Mouse (Mus musculus): ENCODE data around the gene Stk33.

Stk33 gene

DNA sequence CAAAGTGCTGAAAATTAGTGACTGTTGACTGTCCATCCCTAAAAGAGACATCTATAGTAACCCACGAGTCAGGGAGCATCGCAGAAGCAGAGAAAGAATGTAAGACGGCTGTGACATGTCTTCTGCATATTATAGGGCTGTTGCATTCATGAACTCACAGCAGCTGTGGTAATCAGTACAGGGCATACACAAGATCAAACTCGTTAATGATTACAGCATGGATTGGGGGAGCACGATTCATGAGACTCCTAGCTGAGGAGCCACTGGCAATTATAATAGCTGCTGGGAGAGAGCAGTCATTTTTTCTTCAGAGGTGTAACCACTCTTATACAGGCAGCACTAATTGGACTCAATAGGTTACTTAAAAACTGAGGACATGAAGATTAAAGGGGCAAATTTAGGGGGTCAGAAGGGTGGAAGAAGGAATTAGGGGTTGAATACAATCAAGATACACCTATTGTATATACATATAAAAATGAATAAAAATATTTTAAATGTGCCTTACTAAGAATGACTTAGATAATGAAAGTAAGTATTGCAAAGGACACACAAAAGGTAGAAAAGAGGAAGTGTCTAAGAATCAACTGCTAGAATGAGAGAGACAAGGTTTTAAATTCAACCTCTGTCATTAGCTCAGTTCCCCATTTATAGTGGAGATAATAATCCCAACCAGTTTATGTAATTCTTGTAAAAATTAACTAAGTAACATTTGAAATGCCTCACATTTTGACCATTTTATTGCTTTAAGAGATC, 80.3 kb downstream of the Stk33 start:
- in situ Hi-C loops (cut with MseI, MboI) = no loop called here

DNA sequence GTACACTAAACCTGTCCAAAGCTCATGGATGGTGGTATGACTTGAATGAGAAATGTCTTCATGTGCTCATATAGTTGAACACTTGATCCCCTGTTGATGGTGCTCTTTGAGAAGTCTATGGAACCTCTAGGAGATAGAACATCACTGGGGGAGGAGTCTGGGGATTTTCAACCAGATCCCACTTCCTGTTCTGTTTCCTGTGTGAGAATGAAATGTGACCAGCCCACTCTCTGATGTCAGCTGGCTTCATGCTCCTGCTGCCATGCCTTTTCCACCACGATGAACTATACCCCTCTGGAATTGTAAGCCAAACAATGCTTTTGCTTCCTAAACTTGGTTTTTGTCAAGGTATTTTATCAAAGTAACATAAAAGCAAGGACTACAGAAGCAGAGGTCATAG, 81.0 kb downstream of the Stk33 start:
- in situ Hi-C loops (cut with MseI, MboI) = no loop called here

DNA sequence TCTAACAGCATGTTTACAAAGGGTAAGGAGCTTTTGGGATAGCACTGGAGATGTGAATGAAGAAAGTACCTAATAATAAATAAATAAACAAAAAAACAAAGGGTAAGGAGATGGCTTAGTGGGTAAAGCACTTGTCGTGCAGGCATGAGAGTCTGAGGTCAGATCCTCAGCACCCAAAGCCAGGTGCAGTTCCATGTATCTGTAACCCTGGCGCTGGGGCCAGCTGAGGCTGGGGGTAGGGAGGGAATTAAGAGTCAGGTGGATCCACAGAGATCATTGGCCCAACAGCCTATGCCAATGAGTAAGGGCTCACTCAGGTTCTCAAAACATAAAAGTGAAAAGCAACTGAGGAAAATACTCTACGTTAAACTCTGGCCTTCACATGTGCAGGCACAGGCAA, 91.6 kb downstream of the Stk33 start:
- in situ Hi-C loops (cut with MseI, MboI) = no loop called here

GRCm38 (mm10) chr7:109331722-109332121, 107.2 kb downstream of the Stk33 start:
- in situ Hi-C loops (cut with MseI, MboI) = no loop called here

- in situ Hi-C loops (cut with MseI, MboI) = no loop called here
Measured at GRCm38 (mm10) chr7:109328772-109329171, 110.1 kb downstream of the Stk33 start.

GRCm38 (mm10) chr7:109326813-109327212, 112.1 kb downstream of the Stk33 start:
- in situ Hi-C loops (cut with MseI, MboI) = no loop called here

GRCm38 (mm10) chr7:109325731-109326130, 113.2 kb downstream of the Stk33 start:
- in situ Hi-C loops (cut with MseI, MboI) = no loop called here

GRCm38 (mm10) chr7:109325169-109325568, 113.7 kb downstream of the Stk33 start:
- in situ Hi-C loops (cut with MseI, MboI) = no loop called here

GRCm38 (mm10) chr7:109309506-109309905, 129.4 kb downstream of the Stk33 start:
- in situ Hi-C loops (cut with MseI, MboI) = no loop called here

DNA sequence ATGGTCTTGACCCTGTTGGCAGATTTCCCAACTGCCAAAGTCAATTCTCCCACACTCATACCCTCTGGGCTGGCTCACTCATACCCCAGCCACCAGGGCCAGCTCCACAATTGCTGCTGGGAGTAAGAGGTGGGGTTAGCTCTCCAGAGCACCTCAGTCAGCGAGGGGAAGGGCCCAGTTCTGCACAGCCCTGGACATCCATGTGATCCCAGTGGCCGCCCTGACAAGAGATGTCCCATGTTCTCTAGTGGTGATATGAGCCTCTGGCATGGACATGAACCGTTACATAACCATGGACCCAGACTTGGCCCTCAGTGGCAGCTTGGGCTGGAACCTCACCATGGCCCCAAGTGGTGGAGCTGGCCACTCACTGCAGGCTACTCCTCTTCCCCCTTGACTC, 143.1 kb downstream of the Stk33 start:
- in situ Hi-C loops (cut with MseI, MboI) = no loop called here

GRCm38 (mm10) chr7:109295351-109295750, 143.5 kb downstream of the Stk33 start:
- in situ Hi-C loops (cut with MseI, MboI) = no loop called here

DNA sequence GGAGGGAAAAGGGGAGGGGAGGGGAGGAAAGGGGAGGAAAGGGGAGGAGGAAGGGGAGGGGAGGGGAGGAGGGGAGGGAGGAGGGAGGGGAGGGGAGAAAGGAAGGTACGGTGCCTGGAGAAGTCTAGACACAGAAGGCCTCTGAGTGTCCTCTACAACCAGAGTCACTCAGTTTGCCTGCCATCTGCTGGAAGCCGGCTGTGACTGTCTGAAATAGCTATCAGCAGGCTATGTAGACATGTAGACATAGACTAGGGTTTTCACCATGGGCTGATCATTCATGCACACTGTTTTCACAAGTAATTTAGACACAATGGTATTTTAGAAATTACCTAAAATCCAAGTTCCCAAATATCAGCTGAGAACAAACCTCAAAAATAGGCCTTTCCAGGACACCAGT, 148.4 kb downstream of the Stk33 start:
- in situ Hi-C loops (cut with MseI, MboI) = no loop called here

- in situ Hi-C loops (cut with MseI, MboI) = no loop called here
Measured at GRCm38 (mm10) chr7:109289106-109289505, 149.8 kb downstream of the Stk33 start.

GRCm38 (mm10) chr7:109282106-109282505, 156.8 kb downstream of the Stk33 start:
- in situ Hi-C loops (cut with MseI, MboI) = no loop called here

- in situ Hi-C loops (cut with MseI, MboI) = no loop called here
Measured at GRCm38 (mm10) chr7:109276622-109277021, 162.3 kb downstream of the Stk33 start.

DNA sequence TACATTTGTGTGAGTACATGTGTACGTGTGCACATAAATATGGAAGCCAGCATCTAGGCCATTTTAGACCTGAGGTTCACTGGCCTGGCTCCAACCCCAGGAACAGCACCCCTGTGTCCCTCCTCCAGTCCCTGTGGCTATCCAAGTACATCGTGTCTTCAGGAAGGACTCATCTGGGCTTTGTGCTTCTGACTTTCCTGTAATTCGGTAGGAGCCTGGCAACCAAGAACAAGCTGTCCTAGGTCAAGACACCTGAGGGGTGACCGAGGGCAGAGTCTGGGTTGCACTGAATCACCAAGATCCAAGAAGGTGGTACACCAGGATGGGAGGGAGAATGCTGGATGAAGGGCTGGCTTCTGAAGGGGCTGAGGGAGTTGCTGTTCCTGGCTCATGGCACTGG, 163.0 kb downstream of the Stk33 start:
- in situ Hi-C loops (cut with MseI, MboI) = no loop called here

DNA sequence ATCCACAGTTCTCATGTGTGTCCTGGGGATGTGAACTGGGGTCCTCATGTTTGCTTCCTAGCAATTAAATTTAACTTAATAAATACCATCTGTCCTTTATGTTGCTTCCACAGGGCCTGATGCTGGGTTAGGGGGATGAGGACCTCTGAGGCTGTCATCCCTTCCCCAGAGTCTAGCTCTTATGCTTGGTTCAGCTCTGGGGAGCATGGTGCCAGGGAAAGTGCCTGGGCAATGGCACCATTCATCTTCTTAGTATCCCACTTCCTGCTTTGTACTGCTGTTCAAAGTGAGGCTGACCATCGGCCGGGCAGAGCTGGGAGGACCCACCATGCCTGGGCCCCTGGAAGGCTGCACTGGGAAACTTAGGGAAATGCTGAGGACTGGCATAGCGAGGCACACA, 163.7 kb downstream of the Stk33 start:
- in situ Hi-C loops (cut with MseI, MboI) = no loop called here

GRCm38 (mm10) chr7:109274289-109274688, 164.6 kb downstream of the Stk33 start:
- in situ Hi-C loops (cut with MseI, MboI) = no loop called here

DNA sequence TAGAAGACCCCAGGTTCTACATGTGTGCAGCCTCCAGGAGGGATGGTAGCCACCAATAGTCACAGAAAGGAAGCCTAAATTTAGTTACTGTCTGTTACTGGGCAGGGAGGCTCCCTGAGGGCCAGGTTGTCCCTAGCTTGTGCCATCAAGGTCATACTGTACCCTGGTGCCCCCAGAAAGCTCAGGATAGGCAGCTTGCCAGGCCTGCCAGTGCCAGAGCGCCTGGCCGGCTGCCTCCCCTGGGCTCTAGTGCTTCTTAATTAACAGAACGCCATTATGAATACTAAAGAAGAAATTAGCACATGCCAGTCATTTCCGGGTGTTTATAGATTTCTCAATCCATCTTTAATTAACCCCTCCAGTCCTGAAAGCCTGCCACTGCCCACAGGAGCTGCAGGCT, 169.8 kb downstream of the Stk33 start:
- in situ Hi-C loops (cut with MseI, MboI) = no loop called here

DNA sequence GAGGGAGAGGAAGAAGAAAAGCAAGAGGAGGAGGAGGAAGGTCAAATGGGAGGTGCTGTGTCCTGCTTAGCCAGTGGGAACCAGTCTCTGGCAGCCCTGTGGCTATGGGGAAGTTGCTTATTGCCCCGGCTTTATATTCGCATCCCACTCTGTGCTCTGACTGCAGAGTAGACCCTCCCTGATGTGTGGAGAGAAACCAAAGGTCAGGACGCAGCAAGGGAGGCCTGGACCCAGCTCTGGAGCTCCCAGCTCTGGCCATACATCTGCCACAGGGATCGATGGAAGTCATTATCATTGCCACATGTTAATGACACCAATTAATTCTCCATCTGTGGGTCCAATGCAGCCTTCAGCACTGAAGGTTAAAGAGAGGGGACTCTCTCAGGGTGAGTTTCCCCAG, 171.5 kb downstream of the Stk33 start:
- in situ Hi-C loops (cut with MseI, MboI) = no loop called here

DNA sequence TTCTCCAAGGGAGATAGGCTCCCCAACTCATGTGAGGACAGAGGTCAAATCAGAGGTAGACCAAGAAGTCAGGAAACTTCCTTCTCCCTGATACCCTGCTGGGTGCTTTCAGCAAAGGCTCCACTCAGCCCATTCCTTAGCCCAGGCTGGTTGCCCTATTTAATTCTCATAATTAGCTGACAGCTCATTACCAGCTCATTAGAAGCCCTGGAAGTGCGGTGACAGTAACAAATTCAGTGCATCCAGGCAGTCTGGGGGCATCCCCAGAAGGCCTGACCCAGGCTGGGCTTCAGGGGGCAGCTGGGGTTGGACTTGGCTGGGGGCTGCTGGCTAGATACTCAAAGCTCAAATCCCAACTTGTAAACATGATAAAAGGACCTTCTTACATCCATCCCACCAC, 172.7 kb downstream of the Stk33 start:
- in situ Hi-C loops (cut with MseI, MboI) = no loop called here

DNA sequence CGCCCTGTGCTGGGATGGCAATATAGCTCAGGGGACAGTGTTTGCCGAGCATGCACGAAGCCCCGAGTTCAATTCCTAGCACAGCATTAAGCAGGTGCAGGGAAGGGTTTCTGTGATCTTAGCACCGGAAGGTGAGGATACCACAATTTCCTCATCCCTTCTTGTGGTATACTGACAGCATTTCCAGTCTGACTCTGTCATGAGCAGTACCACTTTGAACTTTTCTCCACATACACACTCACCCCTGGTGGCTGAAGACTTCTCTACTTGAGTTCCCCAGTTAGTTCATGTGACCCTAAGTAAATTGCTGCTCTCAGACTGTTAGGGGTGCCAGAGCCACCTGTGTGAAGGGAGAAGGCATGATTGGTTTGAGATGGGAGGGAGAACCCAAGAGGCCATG, 173.3 kb downstream of the Stk33 start:
- in situ Hi-C loops (cut with MseI, MboI) = no loop called here

GRCm38 (mm10) chr7:109255506-109256352, 183.2 kb downstream of the Stk33 start:
- in situ Hi-C loops (cut with MseI, MboI) = no loop called here

Data from mouse trophoblast stem cell (cell line).